Mouse (Mus musculus) frontal cortex, adult (tissue): ENCODE measurements at regions not wholly inside any gene's neighbourhood (a gene's known extent, or its start where the extent isn't known, plus 50 kb on each side); places are given as distances from the start of the nearest gene placed in this dataset.
"Not testable (repeated sequence)": the region's sequence is repeated elsewhere in the genome, so short reads cannot be mapped to it uniquely, and the experiment has no call there.

ENCODE experiments used
- ATAC-seq: cut with Nextera tagmentation; 2 replicates; pipeline ENCODE4 v1.9.2; 2017; ENCODE audit warnings: mild to moderate bottlenecking, moderate library complexity, mixed read lengths; ENCODE audit not compliant: low TSS enrichment

GRCm38 (mm10) chr10:11515144-11515543 lies 171.9 kb downstream of the Epm2a start:
- ATAC-seq, result no peak

- ATAC-seq, result no peak
Observed at GRCm38 (mm10) chr10:11517122-11517521, 173.9 kb downstream of the Epm2a start.

GRCm38 (mm10) chr10:11531343-11531742 lies 188.1 kb downstream of the Epm2a start:
- peak; percentile 97 for ATAC-seq

- ATAC-seq, result not testable (repeated sequence)
Observed at GRCm38 (mm10) chr10:11555376-11555775, 212.2 kb downstream of the Epm2a start.

GRCm38 (mm10) chr10:11570523-11571055 lies 227.4 kb downstream of the Epm2a start:
- no peak for ATAC-seq

GRCm38 (mm10) chr10:11608451-11608850 lies 265.2 kb downstream of the Epm2a start:
- no peak for ATAC-seq

- ATAC-seq, result 0 out of 2 replicates have a peak, but pooled peaks have one; percentile 44
Observed at GRCm38 (mm10) chr10:11609092-11609491, 265.9 kb downstream of the Epm2a start.

GRCm38 (mm10) chr10:11648151-11648550 lies 304.9 kb downstream of the Epm2a start:
- no peak for ATAC-seq

- ATAC-seq, result peak; percentile 99
Observed at GRCm38 (mm10) chr10:11660056-11660770, 317.0 kb downstream of the Epm2a start.

GRCm38 (mm10) chr10:11661660-11662250 lies 318.6 kb downstream of the Epm2a start:
- ATAC-seq, result peak; percentile 25

- ATAC-seq, result no peak
Observed at GRCm38 (mm10) chr10:11709742-11710141, 366.5 kb downstream of the Epm2a start.

GRCm38 (mm10) chr10:11724775-11725174 lies 381.6 kb downstream of the Epm2a start:
- no peak for ATAC-seq

- ATAC-seq, result peak; percentile 62
Observed at GRCm38 (mm10) chr10:11729536-11729935, 386.3 kb downstream of the Epm2a start.

- peak; percentile 84 for ATAC-seq
Observed at GRCm38 (mm10) chr10:11739574-11740368, 396.6 kb downstream of the Epm2a start.

GRCm38 (mm10) chr10:11745587-11745986 lies 402.4 kb downstream of the Epm2a start:
- 0 out of 2 replicates have a peak, but pooled peaks have one; percentile 27 for ATAC-seq

GRCm38 (mm10) chr10:11746959-11747358 lies 403.8 kb downstream of the Epm2a start:
- ATAC-seq, result no peak

GRCm38 (mm10) chr10:11755105-11755730 lies 412.0 kb downstream of the Epm2a start:
- no peak for ATAC-seq

GRCm38 (mm10) chr10:11777894-11778293 lies 434.7 kb downstream of the Epm2a start:
- ATAC-seq, result no peak

- ATAC-seq, result no peak
Observed at GRCm38 (mm10) chr10:11780302-11780701, 437.1 kb downstream of the Epm2a start.

- ATAC-seq, result peak; percentile 99
Observed at GRCm38 (mm10) chr10:11787240-11787639, 444.0 kb downstream of the Epm2a start.

GRCm38 (mm10) chr10:11799510-11799909 lies 456.3 kb downstream of the Epm2a start:
- ATAC-seq, result no peak
